Mouse (Mus musculus) limb, embryonic 10.5 days (tissue): ENCODE results near the gene Prrc2b. TPM values are rescaled to one million over a fixed set of nuclear protein-coding genes. Genes with fewer than 3 reads are reported as not detected.

Experiments
- DNase-seq: peaks from one replicate; pipeline ENCODE4 v3.0.0-alpha.2; 2017; ENCODE audit warnings: low spot score
- H3K27ac ChIP-seq: fragments of 300-500 bp; sonication (generic); 2 replicates; pipeline ENCODE4 v1.5.1; 2016; ENCODE audit warnings: mild to moderate bottlenecking
- H3K27me3 ChIP-seq: fragments of 300-500 bp; sonication (generic); 2 replicates; pipeline ENCODE4 v1.6.1; 2016; ENCODE audit warnings: low read depth, mild to moderate bottlenecking; ENCODE audit not compliant: poor library complexity, severe bottlenecking
- H3K36me3 ChIP-seq: fragments of 300-500 bp; sonication (generic); 2 replicates; pipeline ENCODE4 v1.6.1; 2016; ENCODE audit warnings: mild to moderate bottlenecking, moderate library complexity
- H3K4me1 ChIP-seq: fragments of 300-500 bp; sonication (generic); 2 replicates; pipeline ENCODE4 v1.6.1; 2016
- H3K4me3 ChIP-seq: fragments of 300-500 bp; sonication (generic); 2 replicates; pipeline ENCODE4 v1.5.1; 2016; ENCODE audit warnings: mild to moderate bottlenecking, moderate library complexity
- H3K9me3 ChIP-seq: fragments of 300-500 bp; sonication (generic); replicated peaks from 2 replicates; pipeline ENCODE4 v1.6.1; 2016; ENCODE audit warnings: mild to moderate bottlenecking
- WGBS: fragments of 180-500 bp; shearing (Covaris S2); methylation state at CpG from one replicate; pipeline ENCODE4 v1.1.7; 2016; 5-methylcytosine and 5-hydroxymethylcytosine counted together
- polyA plus RNA-seq: library from polyadenylated mRNA; unstranded; fragments of >200 nt; fragmentation: Nextera tagmentation; extraction: Ambion mirVana; gene quantifications from 2 replicates; pipeline ENCODE4 v1.2.1, GENCODE M21; 2016

The Prrc2b gene
- polyA plus RNA-seq, 1 experiment from 2014 or later = 80.3 TPM

DNA sequence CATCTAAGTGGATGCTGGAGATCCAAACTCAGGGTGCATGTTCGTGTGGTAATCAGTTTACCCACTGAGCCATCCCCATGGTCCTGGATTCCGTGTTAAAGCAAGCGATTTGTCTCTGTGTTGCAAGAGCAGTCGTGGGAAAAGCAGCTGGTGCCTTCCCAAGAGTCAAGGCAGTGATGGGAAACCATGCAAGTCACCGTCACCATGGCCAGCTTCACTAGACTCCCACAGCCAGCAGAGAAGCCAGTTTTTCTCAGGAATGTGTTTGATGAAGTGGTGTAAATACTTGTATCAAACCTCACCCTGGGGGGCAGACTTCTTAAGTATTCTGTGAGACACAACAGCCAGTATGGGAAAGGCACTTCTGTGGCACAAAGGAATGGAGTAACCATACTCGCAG is 8.5 kb upstream of the Prrc2b start:
- H3K4me3 ChIP-seq = no peak overlapping the region
- peaks cover 3% of the 10 kb centered on the region for H3K4me1 ChIP-seq
- no peaks in the 10 kb centered on the region for H3K36me3 ChIP-seq
- WGBS = 70% methylated on average over 6 of the region's 6 CpGs
- no peaks in the 10 kb centered on the region for H3K27me3 ChIP-seq
- H3K27ac ChIP-seq = no peak overlapping the region
- DNase-seq = no peak
- H3K9me3 ChIP-seq = no peaks in the 10 kb centered on the region

DNA sequence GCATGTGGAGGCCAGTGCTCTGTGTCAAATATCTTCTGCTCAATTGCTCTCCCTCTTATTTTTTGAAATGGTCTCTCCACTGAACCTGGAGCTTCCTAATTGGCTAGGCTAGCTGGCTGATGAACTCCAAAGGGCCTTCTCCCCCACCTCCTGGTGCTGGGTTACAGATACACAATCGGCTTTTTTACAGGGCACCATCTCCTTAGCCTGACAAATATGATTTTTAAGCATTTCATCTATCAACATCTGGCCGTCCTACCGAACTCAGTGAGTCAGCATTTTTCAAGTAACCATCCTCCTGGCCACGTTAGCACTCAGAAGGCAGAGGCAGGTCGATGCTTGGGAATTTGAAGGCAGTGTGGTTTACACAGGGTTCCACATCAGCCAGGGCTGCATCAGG is 6.2 kb upstream of the Prrc2b start:
- Histone ChIP-seq H3K27me3 (no peaks in the 10 kb centered on the region), H3K4me1 (no peaks in the 10 kb centered on the region), H3K36me3 (no peaks in the 10 kb centered on the region), H3K9me3 (no peaks in the 10 kb centered on the region), H3K27ac (no peak overlapping the region), H3K4me3 (no peak overlapping the region)
- 92% methylated on average over 5 of the region's 5 CpGs for WGBS
- no peak for DNase-seq

DNA sequence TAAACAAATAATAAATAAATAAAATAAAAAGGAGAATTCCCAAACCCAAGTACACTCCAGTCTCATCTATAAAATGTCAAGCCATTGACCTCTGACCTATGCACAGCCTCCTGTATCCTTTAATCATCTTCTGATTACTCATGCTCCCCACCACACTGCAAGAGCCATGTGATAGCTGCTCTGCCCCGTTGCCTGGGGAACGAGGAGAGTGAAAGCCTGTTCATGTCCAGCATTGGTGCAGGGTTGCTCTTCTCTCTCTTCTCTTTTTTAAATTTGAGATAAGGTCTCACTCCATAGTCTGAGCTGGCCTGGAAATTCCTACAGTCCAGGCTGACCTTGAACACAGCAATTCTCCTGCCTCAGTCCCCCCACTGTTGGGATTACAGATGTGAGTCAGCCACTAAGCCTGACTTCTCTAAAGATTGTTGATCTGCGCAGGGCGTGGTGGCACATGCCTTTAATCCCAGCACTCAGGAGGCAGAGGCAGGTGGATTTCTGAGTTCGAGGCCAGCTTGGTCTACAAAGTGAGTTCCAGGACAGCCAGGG is 4.2 kb upstream of the Prrc2b start:
- Histone ChIP-seq H3K4me1 (peaks cover 10% of the 10 kb centered on the region), H3K9me3 (no peaks in the 10 kb centered on the region), H3K27me3 (no peaks in the 10 kb centered on the region), H3K36me3 (no peaks in the 10 kb centered on the region), H3K4me3 (no peak overlapping the region), H3K27ac (no peak overlapping the region)
- no peak for DNase-seq
- 80% methylated on average over 5 of the region's 5 CpGs for WGBS

- no peaks in the 10 kb centered on the region for H3K27me3 ChIP-seq
- peak overlapping the region; percentile 96 for H3K4me3 ChIP-seq
- no peak for DNase-seq
- peak overlapping the region; percentile 100 for H3K27ac ChIP-seq
- H3K36me3 ChIP-seq = no peaks in the 10 kb centered on the region
- H3K4me1 ChIP-seq = peaks cover 43% of the 10 kb centered on the region
- H3K9me3 ChIP-seq = no peaks in the 10 kb centered on the region
- 32% methylated on average over 1 of the region's 1 CpGs for WGBS
Measured at GRCm38 (mm10) chr2:32150135-32150534, 747 bp upstream of the Prrc2b start.

- Histone ChIP-seq H3K27ac (peak overlapping the region; percentile 100), H3K9me3 (no peaks in the 10 kb centered on the region), H3K4me1 (peaks cover 47% of the 10 kb centered on the region), H3K27me3 (no peaks in the 10 kb centered on the region), H3K4me3 (peak overlapping the region; percentile 96), H3K36me3 (no peaks in the 10 kb centered on the region)
- 8% methylated on average over 7 of the region's 7 CpGs for WGBS
- DNase-seq = no peak
Measured at GRCm38 (mm10) chr2:32150562-32150923, 339 bp upstream of the Prrc2b start.

DNA sequence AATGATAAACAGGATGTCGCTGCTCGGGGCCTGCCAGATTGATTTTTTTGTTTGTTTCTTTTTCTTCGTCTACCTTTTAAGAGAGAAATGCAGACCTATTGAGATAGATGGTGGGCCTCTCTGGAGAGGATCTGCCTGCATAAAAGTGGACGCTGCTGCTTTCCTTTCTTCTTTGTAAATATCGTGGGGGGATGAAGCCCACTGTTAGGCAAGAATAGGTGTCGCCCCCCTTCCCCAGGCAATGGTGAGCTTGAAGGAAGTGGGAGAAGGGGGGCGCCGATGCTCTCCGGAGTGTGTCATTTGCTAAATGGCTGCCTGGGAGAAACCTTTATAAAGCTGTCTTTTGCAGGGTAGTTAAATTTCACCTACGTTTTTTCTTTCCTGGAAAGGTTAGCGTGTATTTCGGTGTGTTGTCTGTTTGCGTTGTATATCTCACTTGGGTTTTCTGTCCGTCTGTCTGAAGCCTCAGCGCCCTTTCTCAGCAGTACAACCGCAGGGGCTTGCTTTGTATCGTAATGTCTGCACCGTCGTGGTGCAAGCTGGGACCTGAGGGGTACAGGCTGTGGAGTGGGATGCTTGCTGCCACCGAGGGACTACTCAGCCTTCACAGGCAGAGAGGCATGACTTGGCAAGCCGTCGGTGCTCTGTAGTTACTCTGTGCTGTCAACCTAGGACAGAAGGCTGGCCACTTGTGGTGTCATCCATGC is 931 bp downstream of the Prrc2b start:
- no peaks in the 10 kb centered on the region for H3K9me3 ChIP-seq
- peak overlapping the region; percentile 96 for H3K4me3 ChIP-seq
- 0 out of 2 replicates have a peak, but pooled peaks cover 3% of the 10 kb centered on the region for H3K36me3 ChIP-seq
- H3K4me1 ChIP-seq = peaks cover 60% of the 10 kb centered on the region
- H3K27ac ChIP-seq = peak overlapping the region; percentile 100
- no peaks in the 10 kb centered on the region for H3K27me3 ChIP-seq
- peak; percentile 54 for DNase-seq
- under 1% methylated on average over 22 of the region's 22 CpGs for WGBS

DNA sequence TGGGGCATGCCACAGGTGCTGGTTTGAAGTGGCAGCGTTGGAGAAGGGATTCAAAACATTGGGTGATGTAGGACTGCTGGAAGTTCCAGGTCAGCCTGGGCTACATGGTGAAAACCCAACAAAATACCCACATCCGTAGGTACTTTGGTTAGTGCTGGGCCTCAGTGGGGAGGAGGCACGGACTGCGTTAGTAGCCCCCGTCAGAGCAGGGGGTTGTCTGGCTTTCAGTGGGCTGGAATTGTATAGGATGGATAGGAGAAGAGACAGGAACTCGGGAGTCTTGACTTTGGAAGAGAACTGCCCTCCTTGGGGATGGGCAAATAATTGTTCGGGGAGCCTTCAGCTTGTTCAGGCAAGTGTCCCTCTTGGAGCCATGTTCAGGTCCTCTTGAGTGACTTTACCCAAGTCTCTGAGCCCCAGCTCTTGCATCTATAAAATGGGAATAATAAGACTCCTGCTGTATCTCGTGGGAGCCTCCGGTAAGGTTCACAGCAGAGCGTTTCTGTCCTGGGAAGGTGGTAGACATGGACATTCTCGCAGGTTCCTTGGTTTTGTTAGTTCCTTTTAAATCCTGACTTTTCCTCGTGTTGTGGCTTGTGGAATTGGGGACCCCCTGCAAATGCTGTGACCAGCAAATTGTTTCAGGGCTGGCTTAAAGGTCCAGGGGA is 1.6 kb downstream of the Prrc2b start:
- H3K9me3 ChIP-seq = no peaks in the 10 kb centered on the region
- WGBS = 23% methylated on average over 12 of the region's 12 CpGs
- H3K27me3 ChIP-seq = no peaks in the 10 kb centered on the region
- no peak for DNase-seq
- H3K4me3 ChIP-seq = peak overlapping the region; percentile 96
- peaks cover 67% of the 10 kb centered on the region for H3K4me1 ChIP-seq
- 0 out of 2 replicates have a peak, but pooled peaks cover 3% of the 10 kb centered on the region for H3K36me3 ChIP-seq
- H3K27ac ChIP-seq = peak overlapping the region; percentile 100

DNA sequence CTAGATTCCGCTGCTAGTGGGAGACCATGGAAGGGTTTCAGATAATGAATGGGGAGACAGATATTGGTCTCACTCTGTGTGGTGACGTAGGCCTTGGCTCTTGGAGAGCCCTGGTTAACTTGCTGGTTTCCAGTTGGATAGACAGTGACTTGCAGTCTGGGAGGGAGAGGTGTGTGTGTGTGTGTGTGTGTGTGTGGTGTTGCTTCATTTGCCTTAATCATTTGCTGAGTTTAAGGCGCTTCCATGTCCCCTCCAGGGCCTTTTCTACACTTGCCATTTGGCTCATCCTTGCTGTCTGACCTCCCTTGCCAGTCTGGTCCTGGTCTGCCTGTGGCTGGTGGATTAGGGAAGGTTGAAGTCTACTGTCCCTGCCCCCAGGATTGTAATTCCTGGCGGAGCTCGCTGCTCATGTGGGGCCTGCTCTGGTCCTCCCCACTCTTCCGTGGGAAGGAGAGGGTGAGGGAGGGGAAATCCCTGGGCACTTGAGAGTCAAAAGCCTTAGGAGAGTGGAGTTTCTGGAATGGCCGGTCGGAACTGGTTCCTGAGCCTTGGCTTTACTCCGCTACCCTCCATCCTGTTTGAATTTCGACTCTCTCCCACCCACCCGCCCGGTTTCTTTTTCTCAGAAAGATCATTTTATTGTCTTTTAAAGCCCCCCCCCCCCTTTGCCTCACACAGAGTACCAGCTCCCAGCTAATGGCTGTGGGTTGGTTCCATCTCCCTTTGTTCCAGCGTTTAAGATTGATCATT is 2.3 kb downstream of the Prrc2b start:
- WGBS = 4% methylated on average over 13 of the region's 13 CpGs
- H3K36me3 ChIP-seq = 0 out of 2 replicates have a peak, but pooled peaks cover 3% of the 10 kb centered on the region
- H3K9me3 ChIP-seq = no peaks in the 10 kb centered on the region
- H3K27ac ChIP-seq = peak overlapping the region; percentile 100
- H3K4me1 ChIP-seq = peaks cover 72% of the 10 kb centered on the region
- no peaks in the 10 kb centered on the region for H3K27me3 ChIP-seq
- H3K4me3 ChIP-seq = peak overlapping the region; percentile 96
- peak; percentile 50 for DNase-seq

DNA sequence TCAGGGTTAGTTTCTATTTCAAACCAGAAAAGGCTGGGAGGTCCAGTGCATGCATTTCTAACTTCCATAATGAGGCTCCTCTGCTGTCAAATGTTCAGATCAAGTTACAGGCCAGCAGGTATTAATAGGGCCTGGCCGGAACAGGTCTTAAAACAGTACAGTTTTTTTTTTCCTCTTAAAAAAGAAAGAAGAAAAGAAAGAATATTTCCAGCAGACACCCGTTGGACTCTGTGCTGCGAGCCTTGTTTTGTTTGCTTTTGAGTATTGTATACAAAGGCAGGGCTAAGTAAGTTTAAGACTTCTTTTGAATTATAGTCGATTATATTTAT is 2.9 kb downstream of the Prrc2b start:
- DNase-seq = no peak
- Histone ChIP-seq H3K27me3 (no peaks in the 10 kb centered on the region), H3K4me1 (peaks cover 77% of the 10 kb centered on the region), H3K9me3 (no peaks in the 10 kb centered on the region), H3K27ac (peak overlapping the region; percentile 100), H3K4me3 (peak overlapping the region; percentile 96), H3K36me3 (peaks cover 3% of the 10 kb centered on the region; the same call in 1 of the 2 replicates)
- WGBS = 34% methylated on average over 4 of the region's 4 CpGs

- H3K9me3 ChIP-seq = no peaks in the 10 kb centered on the region
- peak overlapping the region; percentile 100 for H3K27ac ChIP-seq
- no peak for DNase-seq
- H3K4me3 ChIP-seq = peak overlapping the region; percentile 96
- peaks cover 81% of the 10 kb centered on the region for H3K4me1 ChIP-seq
- peaks cover 6% of the 10 kb centered on the region for H3K36me3 ChIP-seq
- H3K27me3 ChIP-seq = no peaks in the 10 kb centered on the region
- 31% methylated on average over 9 of the region's 9 CpGs for WGBS
Measured at GRCm38 (mm10) chr2:32154334-32154997, 3.6 kb downstream of the Prrc2b start.

DNA sequence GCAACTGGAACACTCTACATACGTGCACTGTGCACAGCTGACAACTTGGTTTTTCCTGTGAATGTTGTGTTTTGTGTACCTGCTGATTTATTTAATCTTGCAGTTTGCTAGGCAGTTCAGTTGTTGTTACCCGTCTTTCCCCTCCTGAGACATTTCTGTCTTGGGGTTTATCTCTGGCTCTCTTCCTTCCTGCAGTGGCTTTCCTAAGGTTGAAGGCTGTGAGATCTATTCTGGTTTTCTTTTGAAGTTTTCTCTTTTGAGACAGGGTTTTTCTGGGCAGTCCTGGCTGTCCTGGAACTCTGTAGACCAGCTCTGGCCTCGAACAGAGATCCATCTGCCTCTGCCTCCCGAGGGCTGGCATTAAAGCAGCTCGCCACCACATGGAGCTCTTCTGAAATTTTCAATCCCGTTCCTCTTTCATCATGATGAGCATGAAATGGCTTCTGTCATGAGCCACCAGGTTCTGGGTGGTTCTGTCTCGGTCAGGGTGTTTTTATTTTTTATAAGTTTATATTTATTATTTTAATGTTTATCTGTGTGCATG is 4.2 kb downstream of the Prrc2b start:
- WGBS = 60% methylated on average over 7 of the region's 7 CpGs
- no peaks in the 10 kb centered on the region for H3K9me3 ChIP-seq
- no peaks in the 10 kb centered on the region for H3K27me3 ChIP-seq
- peaks cover 81% of the 10 kb centered on the region for H3K4me1 ChIP-seq
- no peak for DNase-seq
- H3K27ac ChIP-seq = peak overlapping the region; percentile 100
- no peak overlapping the region for H3K4me3 ChIP-seq
- H3K36me3 ChIP-seq = peaks cover 12% of the 10 kb centered on the region

GRCm38 (mm10) chr2:32155614-32156013 is 4.7 kb downstream of the Prrc2b start:
- H3K27me3 ChIP-seq = no peaks in the 10 kb centered on the region
- H3K4me3 ChIP-seq = no peak overlapping the region
- H3K9me3 ChIP-seq = no peaks in the 10 kb centered on the region
- 51% methylated on average over 6 of the region's 6 CpGs for WGBS
- peaks cover 18% of the 10 kb centered on the region for H3K36me3 ChIP-seq
- no peak for DNase-seq
- H3K27ac ChIP-seq = no peak overlapping the region
- H3K4me1 ChIP-seq = peaks cover 78% of the 10 kb centered on the region
